Mouse (Mus musculus) layer of hippocampus, postnatal 14 days (tissue): ENCODE measurements at regions not wholly inside any gene's neighbourhood (a gene's known extent, or its start where the extent isn't known, plus 50 kb on each side); places are given as distances from the start of the nearest gene placed in this dataset.

Source experiments
- DNase-seq, 2 experiments: peaks; one replicate each; pipeline ENCODE4 v3.0.0; 2021 to 2022; ENCODE audit warnings: low spot score in 2 of 2, mixed read lengths in 1 of 2

- peak in 1 of 2 experiments; percentile 62 for DNase-seq
These were observed 226.5 kb upstream of the Mphosph6 start for GRCm38 (mm10) chr8:118028061-118028850.

- no peak for DNase-seq
These were observed 221.7 kb upstream of the Mphosph6 start for GRCm38 (mm10) chr8:118023451-118023850.

- DNase-seq = no peak
These were observed 220.2 kb upstream of the Mphosph6 start for GRCm38 (mm10) chr8:118021978-118022377.

GRCm38 (mm10) chr8:118017261-118017660 lies 215.5 kb upstream of the Mphosph6 start:
- no peak for DNase-seq

- DNase-seq = no peak
These were observed 203.4 kb upstream of the Mphosph6 start for GRCm38 (mm10) chr8:118005186-118005585.

GRCm38 (mm10) chr8:118004391-118004851 lies 202.7 kb upstream of the Mphosph6 start:
- no peak for DNase-seq

GRCm38 (mm10) chr8:118001138-118001537 lies 199.4 kb upstream of the Mphosph6 start:
- DNase-seq = no peak

- DNase-seq = no peak
These were observed 190.1 kb upstream of the Mphosph6 start for GRCm38 (mm10) chr8:117991826-117992225.

GRCm38 (mm10) chr8:117988781-117989180 lies 187.0 kb upstream of the Mphosph6 start:
- peak; percentile 19 to 68 for DNase-seq

GRCm38 (mm10) chr8:117968306-117968705 lies 166.6 kb upstream of the Mphosph6 start:
- no peak for DNase-seq

- no peak for DNase-seq
These were observed 164.8 kb upstream of the Mphosph6 start for GRCm38 (mm10) chr8:117966556-117966955.

GRCm38 (mm10) chr8:117963426-117963825 lies 161.7 kb upstream of the Mphosph6 start:
- DNase-seq = no peak

- no peak for DNase-seq
These were observed 160.9 kb upstream of the Mphosph6 start for GRCm38 (mm10) chr8:117962666-117963065.

- DNase-seq = no peak
These were observed 157.8 kb upstream of the Mphosph6 start for GRCm38 (mm10) chr8:117959501-117959900.

GRCm38 (mm10) chr8:117958914-117959313 lies 157.2 kb upstream of the Mphosph6 start:
- no peak for DNase-seq

GRCm38 (mm10) chr8:117951656-117952055 lies 149.9 kb upstream of the Mphosph6 start:
- no peak for DNase-seq

GRCm38 (mm10) chr8:117946540-117946939 lies 144.8 kb upstream of the Mphosph6 start:
- no peak for DNase-seq

- DNase-seq = no peak
These were observed 132.9 kb upstream of the Mphosph6 start for GRCm38 (mm10) chr8:117934566-117935094.

- peak in 1 of 2 experiments; percentile 39 for DNase-seq
These were observed 128.9 kb upstream of the Mphosph6 start for GRCm38 (mm10) chr8:117930687-117931086.

GRCm38 (mm10) chr8:117929606-117930005 lies 127.9 kb upstream of the Mphosph6 start:
- no peak for DNase-seq

GRCm38 (mm10) chr8:117923296-117923695 lies 121.6 kb upstream of the Mphosph6 start:
- no peak for DNase-seq

GRCm38 (mm10) chr8:117903052-117903451 lies 101.3 kb upstream of the Mphosph6 start:
- no peak for DNase-seq

GRCm38 (mm10) chr8:117899892-117900291 lies 98.1 kb upstream of the Mphosph6 start:
- DNase-seq = no peak
